In the genomic region with DNA sequence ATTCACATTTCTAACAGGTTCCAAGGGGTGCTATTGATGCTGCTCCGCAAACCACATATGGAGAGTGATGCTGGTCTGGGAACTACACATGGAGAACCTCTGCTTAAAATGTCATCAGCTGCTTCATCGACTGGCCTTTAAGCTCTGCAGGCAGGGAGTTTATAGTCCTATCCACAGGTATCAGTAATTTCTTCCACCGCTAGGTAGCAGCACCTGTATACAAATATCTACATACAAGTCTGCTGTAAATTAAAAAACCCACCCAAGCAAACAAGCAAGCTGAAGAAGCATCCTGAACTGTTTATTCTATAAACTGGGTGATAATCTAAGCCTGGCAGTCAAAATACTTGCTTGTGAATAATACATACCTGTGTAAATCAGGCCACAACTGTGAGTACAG, we compare ENCODE assay signal across 8 mouse cellular contexts.
DNase-seq lines count a peak whose midpoint lies in the region; ATAC-seq and TF ChIP-seq lines count a peak whose summit lies in the region.
"Had no signal": no experiment of that assay in that cellular context is flagged by ENCODE, and none has a peak within 500 bp of the region (broad histone marks: within the 10 kb centered on the region; RNA-seq: fewer than 3 reads in every experiment).

No protein-coding gene starts in this region.

- dilution Hi-C loops in CH12.LX (cut with MboI; ENCODE audit: extremely low pct_ligation_motif_present, extremely low pct_unique_long_range_greater_than_20kb, low sequenced_read_pairs), result no loop called here

- no peaks in the 10 kb centered on the region for H3K27me3 ChIP-seq in intestine, postnatal 0 days (replicated peaks; ENCODE audit: control insufficient read depth, insufficient read depth, low read length)
- H3K27me3 ChIP-seq in intestine, embryonic 15.5 days (replicated peaks), result no peaks in the 10 kb centered on the region
- H3K27me3 ChIP-seq in CH12.LX (replicated peaks), result no peaks in the 10 kb centered on the region
- no peaks in the 10 kb centered on the region for H3K27me3 ChIP-seq in embryonic facial prominence, embryonic 10.5 days (replicated peaks; ENCODE audit: low read depth, poor library complexity, severe bottlenecking)

- no peaks in the 10 kb centered on the region for H3K79me2 ChIP-seq in CH12.LX (replicated peaks; ENCODE audit: control insufficient read depth, extremely low read depth, insufficient read depth, poor library complexity, severe bottlenecking)

- no peak overlapping the region for H3K4me3 ChIP-seq in intestine, postnatal 0 days (ENCODE audit: low read depth, low read length)
- no peak overlapping the region for H3K4me3 ChIP-seq in intestine, embryonic 15.5 days (replicated peaks)
- H3K4me3 ChIP-seq in CH12.LX (replicated peaks in 1 of 3; ENCODE audit: low read depth in 2 of 3, low read length in 2 of 3, poor library complexity in 1 of 3), result no peak overlapping the region
- no peak overlapping the region for H3K4me3 ChIP-seq in embryonic facial prominence, embryonic 10.5 days
- H3K4me3 ChIP-seq: embryonic facial prominence, embryonic 13.5 days had no signal

- DNase-seq in 416B (ENCODE audit: low read depth) (peak; percentile 90), CH12.LX (ENCODE audit: extremely low read depth) (peak; percentile 68)
- DNase-seq in embryonic facial prominence, embryonic 10.5 days (ENCODE audit: low spot score), result peak; percentile 17
- peak; percentile 17 to 27 for DNase-seq in kidney, postnatal 4 days
- peak; percentile 59 to 64 for DNase-seq in right cerebral cortex, adult 2 months (ENCODE audit: low spot score in 2 of 2)

- no peak for TF ChIP-seq EP300 in CH12.LX (IDR thresholded peaks at IDR 0.05; ENCODE audit: low read length)

- H3K36me3 ChIP-seq in intestine, postnatal 0 days (ENCODE audit: control insufficient read depth, insufficient read depth), result no peaks in the 10 kb centered on the region
- no peaks in the 10 kb centered on the region for H3K36me3 ChIP-seq in intestine, embryonic 15.5 days
- H3K36me3 ChIP-seq in CH12.LX (replicated peaks in 1 of 2; ENCODE audit: control insufficient read depth in 1 of 2, insufficient read depth in 1 of 2, low read length in 1 of 2), result no peaks in the 10 kb centered on the region
- no peaks in the 10 kb centered on the region for H3K36me3 ChIP-seq in embryonic facial prominence, embryonic 10.5 days (replicated peaks)
- H3K36me3 ChIP-seq: embryonic facial prominence, embryonic 13.5 days had no signal

- in situ Hi-C loops in CH12.LX (cut with MboI; ENCODE audit: low pct_ligation_motif_present, low pct_unique_long_range_greater_than_20kb, low sequenced_read_pairs), result loop anchor here (25.0 kb wide), 2 partner anchors 188 to 263 kb away; a partner anchor contains a TSS

- TF ChIP-seq POLR2A in CH12.LX (IDR thresholded peaks at IDR 0.05; ENCODE audit: low read depth, low read length), result no peak

- peak; percentile 70 for TF ChIP-seq CTCF in intestine, postnatal 0 days (IDR thresholded peaks at IDR 0.05; ENCODE audit: low read depth)
- TF ChIP-seq CTCF in CH12.LX (conservative IDR thresholded peaks at IDR 0.05 in 1 of 2, IDR thresholded peaks at IDR 0.05 in 1 of 2; ENCODE audit: low read depth in 2 of 2, low read length in 2 of 2), result peak; percentile 36 to 84

- WGBS in intestine, postnatal 0 days, result 34% methylated on average over 3 of the region's 3 CpGs
- 38% methylated on average over 3 of the region's 3 CpGs for WGBS in intestine, embryonic 15.5 days
- 44% methylated on average over 3 of the region's 3 CpGs for WGBS in embryonic facial prominence, embryonic 10.5 days

- H3K9ac ChIP-seq in intestine, postnatal 0 days (ENCODE audit: low read depth, low read length), result no peak overlapping the region
- no peak overlapping the region for H3K9ac ChIP-seq in intestine, embryonic 15.5 days
- H3K9ac ChIP-seq in CH12.LX (ENCODE audit: insufficient read depth, low read depth), result no peak overlapping the region
- H3K9ac ChIP-seq: embryonic facial prominence, embryonic 13.5 days had no signal

- no peak overlapping the region for H3K27ac ChIP-seq in intestine, postnatal 0 days (ENCODE audit: low read depth, low read length)
- H3K27ac ChIP-seq in intestine, embryonic 15.5 days, result no peak overlapping the region
- H3K27ac ChIP-seq in CH12.LX (ENCODE audit: insufficient read depth, low read depth), result no peak overlapping the region
- no peak overlapping the region for H3K27ac ChIP-seq in embryonic facial prominence, embryonic 10.5 days (replicated peaks)
- H3K27ac ChIP-seq: embryonic facial prominence, embryonic 13.5 days had no signal

- H3K4me2 ChIP-seq in intestine, postnatal 0 days (replicated peaks; ENCODE audit: low read depth), result no peak overlapping the region
- no peak overlapping the region for H3K4me2 ChIP-seq in intestine, embryonic 15.5 days (replicated peaks)
- H3K4me2 ChIP-seq in CH12.LX (ENCODE audit: insufficient read depth, low read depth, poor library complexity, severe bottlenecking), result no peak overlapping the region
- H3K4me2 ChIP-seq: embryonic facial prominence, embryonic 13.5 days had no signal

- H3K9me3 ChIP-seq in intestine, postnatal 0 days (ENCODE audit: control insufficient read depth), result no peaks in the 10 kb centered on the region
- H3K9me3 ChIP-seq in intestine, embryonic 15.5 days, result no peaks in the 10 kb centered on the region
- no peaks in the 10 kb centered on the region for H3K9me3 ChIP-seq in CH12.LX (replicated peaks; ENCODE audit: low read length)
- H3K9me3 ChIP-seq in embryonic facial prominence, embryonic 10.5 days, result no peaks in the 10 kb centered on the region
- H3K9me3 ChIP-seq: embryonic facial prominence, embryonic 13.5 days had no signal

- peak; percentile 97 for TF ChIP-seq RAD21 in CH12.LX (IDR thresholded peaks at IDR 0.05; ENCODE audit: low read depth, low read length)

- no peaks in the 10 kb centered on the region for H3K4me1 ChIP-seq in intestine, postnatal 0 days (replicated peaks; ENCODE audit: control insufficient read depth, insufficient read depth, low read length)
- H3K4me1 ChIP-seq in intestine, embryonic 15.5 days (replicated peaks), result no peaks in the 10 kb centered on the region
- peaks cover 4 to 11% of the 10 kb centered on the region in 2 experiments; a peak in 3 of 4 replicates for H3K4me1 ChIP-seq in CH12.LX (ENCODE audit: control insufficient read depth in 1 of 2, insufficient read depth in 2 of 2)
- H3K4me1 ChIP-seq in embryonic facial prominence, embryonic 10.5 days, result peaks cover 8% of the 10 kb centered on the region; the same call in 1 of the 2 replicates

- ATAC-seq in intestine, postnatal 0 days, result no peak
- no peak for ATAC-seq in intestine, embryonic 15.5 days

TF ChIP-seq in CH12.LX, 34 proteins besides CTCF, POLR2A, EP300 and RAD21:
- TF ChIP-seq ZC3H11A (IDR thresholded peaks at IDR 0.05; ENCODE audit: low read depth, low read length) (peak; percentile 87), MAFK (IDR thresholded peaks at IDR 0.05; ENCODE audit: insufficient replicate concordance, low read length) (no peak), USF2 (conservative IDR thresholded peaks at IDR 0.05; ENCODE audit: low read depth, low read length) (no peak), SMC3 (IDR thresholded peaks at IDR 0.05; ENCODE audit: low read depth, low read length) (peak; percentile 93), TBP (conservative IDR thresholded peaks at IDR 0.05; ENCODE audit: low read depth, low read length) (no peak)

Comparison
In these comparisons a context has a peak if more than half of its experiments do, and no peak if none do; other contexts are left out.
1. DNase-seq: peak in every context shown above with its lines; median percentile 90 in 416B; 68 in CH12.LX; 62 in right cerebral cortex, adult 2 months; 22 in kidney, postnatal 4 days; 17 in embryonic facial prominence, embryonic 10.5 days.